Comparison of ENCODE assay signal across 26 mouse cellular contexts in the genomic region with DNA sequence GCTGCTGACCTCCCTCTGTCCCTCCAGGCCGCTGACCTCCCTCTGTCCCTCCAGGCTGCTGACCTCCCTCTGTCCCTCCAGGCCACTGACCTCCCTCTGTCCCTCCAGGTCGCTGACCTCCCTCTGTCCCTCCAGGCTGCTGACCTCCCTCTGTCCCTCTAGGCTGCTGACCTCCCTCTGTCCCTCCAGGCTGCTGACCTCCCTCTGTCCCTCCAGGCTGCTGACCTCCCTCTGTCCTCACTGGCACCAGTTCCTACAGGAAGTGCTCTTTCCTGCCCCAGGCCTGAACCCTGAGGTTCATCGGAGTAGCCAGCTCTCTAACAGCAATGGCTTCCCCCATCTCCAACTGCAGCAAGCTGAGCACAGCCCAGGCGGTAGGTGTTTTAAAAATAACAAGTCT. TPM values are rescaled to one million over a fixed set of nuclear protein-coding genes. Genes with fewer than 3 reads are reported as not detected.
A peak's percentile ranks its signal among the peaks of the same experiment; 100 is the strongest.
DNase-seq lines count a peak whose midpoint lies in the region; ATAC-seq lines count a peak whose summit lies in the region.
"Had no signal": no experiment of that assay in that cellular context is flagged by ENCODE, and none has a peak within 500 bp of the region (broad histone marks: within the 10 kb centered on the region; RNA-seq: fewer than 3 reads in every experiment).

No protein-coding gene starts in this region.

- peaks cover 4% of the 10 kb centered on the region; the same call in 1 of the 2 replicates for H3K27me3 ChIP-seq in liver, embryonic 12.5 days (replicated peaks)
- H3K27me3 ChIP-seq: intestine, embryonic 15.5 days; lung, embryonic 15.5 days; neural tube, embryonic 13.5 days had no signal

- no peaks in the 10 kb centered on the region for H3K36me3 ChIP-seq in liver, embryonic 12.5 days
- no peaks in the 10 kb centered on the region for H3K36me3 ChIP-seq in macrophage (ENCODE audit: inconsistent target)
- H3K36me3 ChIP-seq: heart, embryonic 10.5 days; intestine, embryonic 15.5 days; lung, embryonic 15.5 days; neural tube, embryonic 13.5 days had no signal

- H3K9ac ChIP-seq in liver, embryonic 12.5 days = no peak overlapping the region
- H3K9ac ChIP-seq: hindbrain, embryonic 14.5 days; intestine, embryonic 15.5 days; lung, embryonic 15.5 days; neural tube, embryonic 13.5 days had no signal

- ATAC-seq in liver, embryonic 12.5 days = no peak
- ATAC-seq in frontal cortex, adult (ENCODE audit: low TSS enrichment) = no peak
- ATAC-seq: forebrain, embryonic 14.5 days; intestine, embryonic 15.5 days had no signal

- no peak overlapping the region for H3K4me2 ChIP-seq in liver, embryonic 12.5 days
- H3K4me2 ChIP-seq: hindbrain, embryonic 14.5 days; intestine, embryonic 15.5 days; lung, embryonic 15.5 days; neural tube, embryonic 13.5 days had no signal

- no peak overlapping the region for H3K27ac ChIP-seq in liver, embryonic 12.5 days
- peak overlapping the region; percentile 51 for H3K27ac ChIP-seq in macrophage
- H3K27ac ChIP-seq: heart, embryonic 10.5 days; hindbrain, embryonic 14.5 days; intestine, embryonic 15.5 days; lung, embryonic 15.5 days; neural tube, embryonic 13.5 days had no signal

- no peaks in the 10 kb centered on the region for H3K9me3 ChIP-seq in liver, embryonic 12.5 days (replicated peaks)
- H3K9me3 ChIP-seq: heart, embryonic 10.5 days; intestine, embryonic 15.5 days; lung, embryonic 15.5 days; neural tube, embryonic 13.5 days had no signal

- H3K4me3 ChIP-seq in liver, embryonic 12.5 days = no peak overlapping the region
- no peak overlapping the region for H3K4me3 ChIP-seq in macrophage (ENCODE audit: inconsistent target)
- H3K4me3 ChIP-seq: erythroblast, embryonic 14.5 days; heart, embryonic 10.5 days; intestine, embryonic 15.5 days; lung, embryonic 15.5 days; neural tube, embryonic 13.5 days had no signal

- H3K4me1 ChIP-seq in liver, embryonic 12.5 days = 0 out of 2 replicates have a peak, but pooled peaks cover 4% of the 10 kb centered on the region
- H3K4me1 ChIP-seq: intestine, embryonic 15.5 days; lung, embryonic 15.5 days; neural tube, embryonic 13.5 days had no signal

- 37% methylated on average over 4 of the region's 4 CpGs for WGBS in liver, embryonic 12.5 days (ENCODE audit: insufficient replicate concordance)
- 86% methylated on average over 4 of the region's 4 CpGs for WGBS in macrophage (ENCODE audit: missing documents)

- H3K79me2 ChIP-seq in macrophage (ENCODE audit: inconsistent target) = no peaks in the 10 kb centered on the region

- peak; percentile 95 for DNase-seq in heart, adult 11 months
- no peak for DNase-seq in heart, postnatal 4 days
- peak; percentile 29 for DNase-seq in liver
- DNase-seq in kidney, postnatal 25 days = peak; percentile 51 to 76
- DNase-seq: cerebellum, adult 18-20 months; cerebellum, postnatal 25 days; gastrocnemius, postnatal 25 days; heart, postnatal 10 days; midbrain, embryonic 14.5 days; thymus, postnatal 36 days had no signal

RNA-seq across cellular contexts. Expression of a gene that starts 0.9 kb away (rescaled TPM):
- total RNA-seq in heart, postnatal 4 days (2021) = 1 to 10 TPM; 1.3 to 1.4 TPM
- polyA plus RNA-seq in liver, embryonic 12.5 days (2016; fragmentation: Nextera tagmentation; extraction: Ambion mirVana) = 30.8 and 35.6 TPM in 2 replicates
- 1 to 10 TPM in 9 of 26 experiments, under 1 TPM in 6, not detected in 11; 0.45 to 2.2 (median 1.0) TPM for total RNA-seq in macrophage (2018; cell fraction: chromatin; rRNA removed)
- total RNA-seq in macrophage (2018; cell fraction: cytosol; rRNA removed) = 10 to 100 TPM in 13 of 26 experiments, 1 to 10 TPM in 13; 5.5 to 17.0 (median 10.9) TPM
- 10 to 100 TPM in 5 of 26 experiments, 1 to 10 TPM in 21; 1.5 to 11.6 (median 7.3) TPM for total RNA-seq in macrophage (2018; cell fraction: nucleus; rRNA removed)
- polyA plus RNA-seq in macrophage (2018) = 12.7 to 19.5 TPM (median 16.6 TPM) in 3 replicates

RNA-seq across cellular contexts. Expression of a gene that starts 6.9 kb away (rescaled TPM):
- 10 to 100 TPM; 22.2 to 24.0 TPM for total RNA-seq in heart, postnatal 4 days (2021)
- 7.1 and 8.0 TPM in 2 replicates for polyA plus RNA-seq in liver, embryonic 12.5 days (2016; fragmentation: Nextera tagmentation; extraction: Ambion mirVana)
- total RNA-seq in macrophage (2018; cell fraction: chromatin; rRNA removed) = 10 to 100 TPM in 2 of 26 experiments, 1 to 10 TPM in 19, not detected in 5; 1.7 to 10.9 (median 4.6) TPM
- total RNA-seq in macrophage (2018; cell fraction: cytosol; rRNA removed) = 10 to 100 TPM; 10.7 to 26.1 (median 14.7) TPM
- total RNA-seq in macrophage (2018; cell fraction: nucleus; rRNA removed) = 10 to 100 TPM in 7 of 26 experiments, 1 to 10 TPM in 19; 1.8 to 24.6 (median 5.9) TPM
- polyA plus RNA-seq in macrophage (2018) = 22.2 to 28.7 TPM (median 23.3 TPM) in 3 replicates

RNA-seq across cellular contexts. Expression of a gene that starts 11.3 kb away (rescaled TPM):
- total RNA-seq in heart, postnatal 4 days (2021) = not detected
- polyA plus RNA-seq in liver, embryonic 12.5 days (2016; fragmentation: Nextera tagmentation; extraction: Ambion mirVana) = 0.14 and 0.28 TPM in 2 replicates
- total RNA-seq in macrophage (2018; cell fraction: chromatin; rRNA removed) = under 1 TPM in 1 of 26 experiments, not detected in 25; 0.29 TPM
- not detected for total RNA-seq in macrophage (2018; cell fraction: cytosol; rRNA removed)
- total RNA-seq in macrophage (2018; cell fraction: nucleus; rRNA removed) = not detected
- polyA plus RNA-seq in macrophage (2018) = not detected in 3 replicates
- total RNA-seq: gastrocnemius, postnatal 25 days; heart, postnatal 10 days; layer of hippocampus, adult 8-10 months; left cerebral cortex, postnatal 25 days had no signal
- polyA plus RNA-seq: erythroblast, embryonic 14.5 days; small intestine, adult 2 months had no signal

RNA-seq across cellular contexts. Expression of a gene that starts 20.4 kb away (rescaled TPM):
- 10 to 100 TPM; 51.4 to 61.5 TPM for total RNA-seq in heart, postnatal 4 days (2021)
- 41.8 and 42.9 TPM in 2 replicates for polyA plus RNA-seq in liver, embryonic 12.5 days (2016; fragmentation: Nextera tagmentation; extraction: Ambion mirVana)
- total RNA-seq in macrophage (2018; cell fraction: chromatin; rRNA removed) = 100 to 1,000 TPM in 18 of 26 experiments, 10 to 100 TPM in 8; 51.6 to 253 (median 156) TPM
- total RNA-seq in macrophage (2018; cell fraction: cytosol; rRNA removed) = 10 to 100 TPM; 28.1 to 54.2 (median 44.7) TPM
- total RNA-seq in macrophage (2018; cell fraction: nucleus; rRNA removed) = 100 to 1,000 TPM in 8 of 26 experiments, 10 to 100 TPM in 18; 23.1 to 143 (median 77.8) TPM
- 48.4 to 64.3 TPM (median 52.1 TPM) in 3 replicates for polyA plus RNA-seq in macrophage (2018)

RNA-seq across cellular contexts. Expression of a gene that starts 24.2 kb away (rescaled TPM):
- under 1 TPM; 0.72 to 0.74 TPM for total RNA-seq in heart, postnatal 4 days (2021)
- not detected in 2 replicates for polyA plus RNA-seq in liver, embryonic 12.5 days (2016; fragmentation: Nextera tagmentation; extraction: Ambion mirVana)
- total RNA-seq in macrophage (2018; cell fraction: chromatin; rRNA removed) = not detected
- total RNA-seq in macrophage (2018; cell fraction: cytosol; rRNA removed) = not detected
- not detected for total RNA-seq in macrophage (2018; cell fraction: nucleus; rRNA removed)
- polyA plus RNA-seq in macrophage (2018) = not detected in 3 replicates
- total RNA-seq: layer of hippocampus, adult 8-10 months; left cerebral cortex, postnatal 25 days had no signal
- polyA plus RNA-seq: C2C12; embryonic facial prominence, embryonic 11.5 days; erythroblast, embryonic 14.5 days; forebrain, embryonic 14.5 days; heart, embryonic 10.5 days; hindbrain, embryonic 14.5 days; intestine, embryonic 15.5 days; midbrain, embryonic 14.5 days; neural tube, embryonic 13.5 days; small intestine, adult 2 months; testis, adult 2 months had no signal
